Mouse (Mus musculus): ENCODE measurements around the gene Sema3f. TPM values are rescaled to one million over a fixed set of nuclear protein-coding genes. Genes with fewer than 3 reads are reported as not detected.
A peak's percentile ranks its signal among the peaks of the same experiment; 100 is the strongest.

The Sema3f gene
- total and polyA plus RNA-seq, 2 experiments from 2014 or later: 7.8 to 56.6 TPM

GRCm38 (mm10) chr9:107698611-107699190 lies 11.6 kb downstream of the Sema3f start:
- peaks cover 32% of the 10 kb centered on the region for H3K4me1 ChIP-seq (ENCODE audit: insufficient read depth)
- no peak overlapping the region for H3K27ac ChIP-seq (ENCODE audit: low read depth, low read length)
- no peak overlapping the region for H3K9ac ChIP-seq
- TF ChIP-seq CTCF (IDR thresholded peaks at IDR 0.05; ENCODE audit: low read depth): no peak
- H3K4me3 ChIP-seq (ENCODE audit: low read depth, low read length): no peak overlapping the region
- H3K4me2 ChIP-seq (ENCODE audit: low read depth): no peak overlapping the region
- DNase-seq (no peak), ATAC-seq (no peak)
- H3K9me3 ChIP-seq (ENCODE audit: low read length): no peaks in the 10 kb centered on the region
- H3K27me3 ChIP-seq (ENCODE audit: insufficient read depth, low read length): no peaks in the 10 kb centered on the region
- WGBS: 25% methylated on average over 14 of the region's 14 CpGs
- peaks cover 10% of the 10 kb centered on the region; the same call in 1 of the 2 replicates for H3K36me3 ChIP-seq (ENCODE audit: insufficient read depth)

- no peak for DNase-seq
- no peak overlapping the region for H3K27ac ChIP-seq (ENCODE audit: low read depth, low read length)
- no peaks in the 10 kb centered on the region for H3K9me3 ChIP-seq (ENCODE audit: low read length)
- H3K36me3 ChIP-seq (ENCODE audit: insufficient read depth): peaks cover 4% of the 10 kb centered on the region; the same call in 1 of the 2 replicates
- H3K4me2 ChIP-seq (ENCODE audit: low read depth): no peak overlapping the region; the same call in 1 of the 2 replicates
- H3K27me3 ChIP-seq (ENCODE audit: insufficient read depth, low read length): no peaks in the 10 kb centered on the region
- H3K9ac ChIP-seq: 0 out of 2 replicates have a peak overlapping the region, but pooled peaks have one; percentile 22
- peaks cover 32% of the 10 kb centered on the region for H3K4me1 ChIP-seq (ENCODE audit: insufficient read depth)
- ATAC-seq: no peak
- H3K4me3 ChIP-seq (ENCODE audit: low read depth, low read length): no peak overlapping the region
- no peak for TF ChIP-seq CTCF (IDR thresholded peaks at IDR 0.05; ENCODE audit: low read depth)
- 10% methylated on average over 14 of the region's 14 CpGs for WGBS
These were observed 12.3 kb downstream of the Sema3f start for GRCm38 (mm10) chr9:107697811-107698521.

GRCm38 (mm10) chr9:107696845-107697610 lies 13.2 kb downstream of the Sema3f start:
- 40% methylated on average over 9 of the region's 9 CpGs for WGBS
- DNase-seq: no peak
- peaks cover 7% of the 10 kb centered on the region; the same call in 1 of the 2 replicates for H3K36me3 ChIP-seq (ENCODE audit: insufficient read depth)
- no peak overlapping the region for H3K4me2 ChIP-seq (ENCODE audit: low read depth)
- peaks cover 32% of the 10 kb centered on the region for H3K4me1 ChIP-seq (ENCODE audit: insufficient read depth)
- ATAC-seq: no peak
- H3K4me3 ChIP-seq (ENCODE audit: low read depth, low read length): no peak overlapping the region
- TF ChIP-seq CTCF (IDR thresholded peaks at IDR 0.05; ENCODE audit: low read depth): no peak
- no peaks in the 10 kb centered on the region for H3K9me3 ChIP-seq (ENCODE audit: low read length)
- no peak overlapping the region for H3K27ac ChIP-seq (ENCODE audit: low read depth, low read length)
- no peak overlapping the region for H3K9ac ChIP-seq
- no peaks in the 10 kb centered on the region for H3K27me3 ChIP-seq (ENCODE audit: insufficient read depth, low read length)

GRCm38 (mm10) chr9:107696106-107696479 lies 14.2 kb downstream of the Sema3f start:
- no peaks in the 10 kb centered on the region for H3K9me3 ChIP-seq (ENCODE audit: low read length)
- H3K4me2 ChIP-seq (ENCODE audit: low read depth): no peak overlapping the region
- DNase-seq (no peak), ATAC-seq (no peak)
- WGBS: 47% methylated on average over 6 of the region's 6 CpGs
- peaks cover 25% of the 10 kb centered on the region for H3K4me1 ChIP-seq (ENCODE audit: insufficient read depth)
- no peak overlapping the region for H3K27ac ChIP-seq (ENCODE audit: low read depth, low read length)
- no peaks in the 10 kb centered on the region for H3K27me3 ChIP-seq (ENCODE audit: insufficient read depth, low read length)
- H3K4me3 ChIP-seq (ENCODE audit: low read depth, low read length): no peak overlapping the region
- peaks cover 16% of the 10 kb centered on the region; the same call in 1 of the 2 replicates for H3K36me3 ChIP-seq (ENCODE audit: insufficient read depth)
- TF ChIP-seq CTCF (IDR thresholded peaks at IDR 0.05; ENCODE audit: low read depth): no peak
- H3K9ac ChIP-seq: no peak overlapping the region

- Histone ChIP-seq H3K9ac (no peak overlapping the region), H3K4me1 (ENCODE audit: insufficient read depth) (peaks cover 20% of the 10 kb centered on the region), H3K4me3 (ENCODE audit: low read depth, low read length) (no peak overlapping the region), H3K9me3 (ENCODE audit: low read length) (no peaks in the 10 kb centered on the region), H3K27ac (ENCODE audit: low read depth, low read length) (no peak overlapping the region), H3K27me3 (ENCODE audit: insufficient read depth, low read length) (no peaks in the 10 kb centered on the region), H3K4me2 (ENCODE audit: low read depth) (no peak overlapping the region), H3K36me3 (ENCODE audit: insufficient read depth) (peaks cover 21% of the 10 kb centered on the region; the same call in 1 of the 2 replicates)
- TF ChIP-seq CTCF (IDR thresholded peaks at IDR 0.05; ENCODE audit: low read depth): no peak
- ATAC-seq (no peak), DNase-seq (no peak)
- 91% methylated on average over 12 of the region's 12 CpGs for WGBS
These were observed 14.7 kb downstream of the Sema3f start for GRCm38 (mm10) chr9:107695441-107696105.

- WGBS: 83% methylated on average over 7 of the region's 7 CpGs
- H3K9me3 ChIP-seq (ENCODE audit: low read length): no peaks in the 10 kb centered on the region
These were observed 15.6 kb downstream of the Sema3f start for GRCm38 (mm10) chr9:107694627-107695026.

More at GRCm38 (mm10) chr9:107694627-107695026, 15.6 kb downstream of the Sema3f start:
- no peak for ATAC-seq
- Histone ChIP-seq H3K9ac (no peak overlapping the region), H3K36me3 (ENCODE audit: insufficient read depth) (peaks cover 28% of the 10 kb centered on the region), H3K27me3 (ENCODE audit: insufficient read depth, low read length) (no peaks in the 10 kb centered on the region), H3K27ac (ENCODE audit: low read depth, low read length) (no peak overlapping the region), H3K4me1 (ENCODE audit: insufficient read depth) (peaks cover 15% of the 10 kb centered on the region), H3K4me2 (ENCODE audit: low read depth) (no peak overlapping the region), H3K4me3 (ENCODE audit: low read depth, low read length) (no peak overlapping the region)
- no peak for DNase-seq
- TF ChIP-seq CTCF (IDR thresholded peaks at IDR 0.05; ENCODE audit: low read depth): no peak
